Mouse (Mus musculus) small intestine, adult 2 months (tissue): Measurements from ENCODE around the gene Kazn.

Experiments
- CTCF ChIP-seq: fragments of 200-500 bp; IDR thresholded peaks from 2 replicates; pipeline ENCODE4 v1.5.1; 2012; ENCODE audit warnings: low read depth, mild to moderate bottlenecking, control low read depth, inconsistent platforms, low read length, moderate library complexity, mixed read lengths; ENCODE audit not compliant: insufficient replicate concordance, insufficient read length; ENCODE audit errors: extremely low read depth
- POLR2A ChIP-seq: fragments of 200-500 bp; IDR thresholded peaks from 2 replicates; pipeline ENCODE4 v1.6.1; 2012; ENCODE audit warnings: low read depth, mild to moderate bottlenecking, control low read depth, inconsistent platforms, low read length, moderate library complexity

- TF ChIP-seq CTCF (no peak), POLR2A (no peak)
Measured at GRCm38 (mm10) chr4:142250054-142250453, 10.9 kb upstream of the Kazn start.
